Mouse (Mus musculus): ENCODE measurements at regions not wholly inside any gene's neighbourhood (a gene's known extent, or its start where the extent isn't known, plus 50 kb on each side); places are given as distances from the start of the nearest gene placed in this dataset.

DNA sequence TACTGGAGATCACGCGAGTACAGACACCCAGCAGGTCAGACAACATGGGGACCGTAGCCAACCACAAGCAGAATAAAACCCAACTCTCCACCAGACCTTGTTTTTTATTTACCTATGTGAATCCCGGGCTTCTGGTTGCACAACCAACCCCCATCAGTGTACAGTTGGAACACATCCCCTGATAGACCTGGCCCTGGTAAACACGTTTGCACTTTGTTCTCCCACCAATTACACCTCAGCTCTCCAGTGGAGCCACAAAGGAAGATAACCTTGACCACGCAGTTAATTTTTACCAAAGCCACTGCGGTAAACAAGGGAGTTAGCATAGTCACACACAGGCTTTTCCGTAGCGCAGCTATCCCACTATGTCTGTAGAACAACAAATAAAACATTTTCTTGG, 254.6 kb upstream of the Dio3 start:
- H3K4me2 ChIP-seq, result no peak overlapping the region
- H3K36me3 ChIP-seq, result no peaks in the 10 kb centered on the region
- no peaks in the 10 kb centered on the region for H3K27me3 ChIP-seq
- no peak overlapping the region for H3K4me3 ChIP-seq
- H3K4me1 ChIP-seq (replicated peaks), result peaks cover 20% of the 10 kb centered on the region
- no peak overlapping the region for H3K9ac ChIP-seq
- no peaks in the 10 kb centered on the region for H3K9me3 ChIP-seq
- no peak overlapping the region for H3K27ac ChIP-seq (replicated peaks)
- WGBS, result 87% methylated on average over 9 of the region's 9 CpGs
- no peak for ATAC-seq (ENCODE audit: low FRiP score, low read depth)

DNA sequence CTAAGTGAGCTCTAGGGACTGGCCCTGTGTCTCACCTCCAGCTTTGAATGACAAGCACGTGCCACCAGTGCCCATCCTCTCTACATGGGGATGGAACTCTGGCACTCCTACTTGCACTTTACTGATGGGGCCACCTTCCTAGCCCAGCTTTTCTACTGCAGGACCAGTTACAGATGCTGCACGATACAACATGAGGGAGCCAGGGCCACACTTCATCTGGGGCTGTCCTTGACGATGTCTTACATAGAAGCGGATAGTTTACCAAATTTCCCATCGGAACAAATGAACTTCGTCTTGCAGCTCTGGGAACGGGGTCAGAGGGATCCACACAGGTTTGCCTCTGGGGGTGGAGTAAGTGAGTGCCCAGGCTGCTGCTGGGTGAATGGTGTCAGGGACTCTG, 253.7 kb upstream of the Dio3 start:
- Histone ChIP-seq H3K27ac (replicated peaks) (no peak overlapping the region), H3K4me3 (no peak overlapping the region), H3K36me3 (no peaks in the 10 kb centered on the region), H3K9me3 (no peaks in the 10 kb centered on the region), H3K9ac (no peak overlapping the region), H3K4me1 (replicated peaks) (peaks cover 20% of the 10 kb centered on the region), H3K4me2 (no peak overlapping the region), H3K27me3 (no peaks in the 10 kb centered on the region)
- ATAC-seq (ENCODE audit: low FRiP score, low read depth), result no peak
- WGBS, result 92% methylated on average over 7 of the region's 7 CpGs

DNA sequence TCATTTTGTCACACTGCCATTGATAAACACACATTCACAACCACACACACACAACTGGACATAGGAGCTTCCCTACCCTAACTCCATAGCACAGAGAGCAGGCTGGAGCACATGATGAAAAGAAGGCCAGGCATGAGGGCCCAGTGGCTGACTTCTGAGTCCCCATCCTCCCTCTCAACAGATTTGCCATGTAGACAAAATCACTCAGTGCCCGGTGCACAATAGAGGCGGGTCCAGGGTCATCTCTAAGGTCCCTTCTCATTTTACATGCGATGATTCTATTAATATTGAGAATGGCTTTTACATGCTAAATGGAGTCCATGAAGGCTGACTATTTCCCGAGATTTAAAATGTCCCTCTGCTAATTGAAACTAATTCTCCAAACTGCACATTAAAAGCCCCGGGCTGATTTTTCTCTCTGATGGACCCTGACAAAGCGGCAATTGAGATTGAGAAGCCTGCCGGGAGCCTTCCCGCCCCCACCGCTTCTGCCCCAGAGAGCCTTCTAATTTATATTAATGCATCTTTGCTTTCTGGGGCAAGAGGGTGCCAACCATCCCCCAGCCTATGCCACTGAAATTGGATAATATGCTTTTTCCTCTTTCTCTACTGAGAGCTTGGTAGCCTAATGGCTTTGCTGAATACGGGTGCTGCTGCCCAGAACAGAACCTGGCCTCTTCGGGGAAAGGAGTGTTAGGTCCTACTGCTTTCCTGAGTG, 252.7 kb upstream of the Dio3 start:
- WGBS, result 22% methylated on average over 11 of the region's 11 CpGs
- Histone ChIP-seq H3K27me3 (no peaks in the 10 kb centered on the region), H3K9ac (no peak overlapping the region), H3K9me3 (no peaks in the 10 kb centered on the region), H3K27ac (replicated peaks) (no peak overlapping the region), H3K4me3 (no peak overlapping the region), H3K36me3 (no peaks in the 10 kb centered on the region), H3K4me1 (replicated peaks) (peaks cover 20% of the 10 kb centered on the region), H3K4me2 (no peak overlapping the region)
- peak; percentile 43; the same call in 1 of the 2 replicates for ATAC-seq (ENCODE audit: low FRiP score, low read depth)

DNA sequence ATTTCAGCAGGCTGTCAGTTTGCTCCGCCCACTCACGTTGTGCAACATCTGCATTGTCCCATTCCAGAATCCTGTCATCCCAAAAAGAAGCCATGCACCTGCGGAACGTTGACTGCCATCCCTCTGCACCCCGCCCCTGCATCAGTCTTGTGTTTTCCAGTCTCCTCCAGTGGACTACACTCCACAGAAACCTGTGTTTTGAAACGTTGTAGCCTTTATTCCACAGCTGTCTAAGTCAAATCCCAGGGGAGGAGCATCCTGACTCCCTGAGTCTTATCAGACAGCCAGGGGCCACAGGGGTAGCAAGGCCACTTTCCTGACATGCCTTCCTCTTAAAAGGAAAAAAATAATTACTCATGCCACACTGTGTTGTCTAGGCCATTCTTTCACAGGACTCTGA, 251.5 kb upstream of the Dio3 start:
- H3K4me2 ChIP-seq, result no peak overlapping the region
- no peak overlapping the region for H3K4me3 ChIP-seq
- H3K9ac ChIP-seq, result no peak overlapping the region
- H3K36me3 ChIP-seq, result no peaks in the 10 kb centered on the region
- no peaks in the 10 kb centered on the region for H3K27me3 ChIP-seq
- H3K4me1 ChIP-seq (replicated peaks), result peaks cover 20% of the 10 kb centered on the region
- no peak for ATAC-seq (ENCODE audit: low FRiP score, low read depth)
- no peaks in the 10 kb centered on the region for H3K9me3 ChIP-seq
- H3K27ac ChIP-seq (replicated peaks), result no peak overlapping the region
- 76% methylated on average over 6 of the region's 6 CpGs for WGBS

- Histone ChIP-seq H3K27me3 (no peaks in the 10 kb centered on the region), H3K27ac (replicated peaks) (no peak overlapping the region), H3K4me2 (no peak overlapping the region), H3K4me1 (replicated peaks) (peaks cover 19% of the 10 kb centered on the region), H3K36me3 (no peaks in the 10 kb centered on the region), H3K9ac (no peak overlapping the region), H3K4me3 (no peak overlapping the region), H3K9me3 (no peaks in the 10 kb centered on the region)
- 56% methylated on average over 12 of the region's 12 CpGs for WGBS
- no peak for ATAC-seq (ENCODE audit: low FRiP score, low read depth)
Observed at GRCm38 (mm10) chr12:110027976-110028375, 250.9 kb upstream of the Dio3 start.

DNA sequence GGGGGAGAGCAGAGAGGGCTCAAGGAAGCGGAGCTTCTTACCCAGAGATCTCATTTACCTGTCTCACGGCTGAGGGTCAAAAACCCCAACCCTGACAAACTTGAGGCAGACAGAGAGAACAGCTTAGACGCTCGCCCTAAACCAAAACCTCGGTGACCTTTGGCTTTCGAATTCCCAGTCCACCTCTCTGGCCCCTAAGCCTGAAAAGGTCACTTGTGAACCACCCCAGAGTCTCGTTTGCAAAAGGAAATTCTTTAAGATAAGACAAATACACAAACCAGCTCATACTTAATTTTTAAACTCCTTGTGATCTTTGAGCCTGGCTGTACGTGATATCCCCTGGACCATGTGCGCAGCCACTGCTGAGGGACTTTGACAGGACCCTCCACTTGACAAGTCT, 250.2 kb upstream of the Dio3 start:
- Histone ChIP-seq H3K4me3 (no peak overlapping the region), H3K36me3 (no peaks in the 10 kb centered on the region), H3K9me3 (no peaks in the 10 kb centered on the region), H3K4me1 (replicated peaks) (peaks cover 16% of the 10 kb centered on the region), H3K9ac (no peak overlapping the region), H3K27ac (replicated peaks) (no peak overlapping the region), H3K4me2 (no peak overlapping the region), H3K27me3 (no peaks in the 10 kb centered on the region)
- WGBS, result 84% methylated on average over 9 of the region's 9 CpGs
- no peak for ATAC-seq (ENCODE audit: low FRiP score, low read depth)

GRCm38 (mm10) chr12:110031326-110031725, 247.5 kb upstream of the Dio3 start:
- WGBS, result 56% methylated on average over 6 of the region's 6 CpGs
- Histone ChIP-seq H3K9ac (no peak overlapping the region), H3K9me3 (no peaks in the 10 kb centered on the region), H3K4me2 (no peak overlapping the region), H3K27me3 (no peaks in the 10 kb centered on the region), H3K36me3 (no peaks in the 10 kb centered on the region), H3K27ac (replicated peaks) (no peak overlapping the region), H3K4me1 (replicated peaks) (peaks cover 10% of the 10 kb centered on the region), H3K4me3 (no peak overlapping the region)
- no peak for ATAC-seq (ENCODE audit: low FRiP score, low read depth)

DNA sequence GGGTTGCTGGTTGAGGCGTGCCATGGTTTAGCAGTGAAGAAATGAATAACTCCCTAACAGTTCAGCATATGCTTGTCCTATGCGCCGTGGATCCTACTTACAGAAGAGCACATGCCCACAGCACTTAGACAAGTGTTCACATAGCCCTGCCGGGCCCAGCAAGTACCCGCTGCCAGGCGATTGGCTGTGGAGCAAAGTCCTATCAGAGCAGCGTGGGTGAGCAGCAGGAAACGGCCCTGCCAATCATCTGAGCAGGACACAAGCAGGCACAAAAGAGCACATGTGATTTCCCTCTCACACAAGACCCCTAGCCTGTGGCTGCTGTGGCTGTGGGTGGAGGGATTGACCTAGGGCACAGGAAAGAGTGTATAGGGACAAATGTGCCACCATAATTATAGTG, 243.7 kb upstream of the Dio3 start:
- Histone ChIP-seq H3K4me3 (no peak overlapping the region), H3K4me2 (no peak overlapping the region), H3K27me3 (no peaks in the 10 kb centered on the region), H3K36me3 (no peaks in the 10 kb centered on the region), H3K4me1 (replicated peaks) (no peaks in the 10 kb centered on the region), H3K9ac (no peak overlapping the region), H3K9me3 (no peaks in the 10 kb centered on the region), H3K27ac (replicated peaks) (no peak overlapping the region)
- no peak for ATAC-seq (ENCODE audit: low FRiP score, low read depth)
- WGBS, result 77% methylated on average over 8 of the region's 8 CpGs

DNA sequence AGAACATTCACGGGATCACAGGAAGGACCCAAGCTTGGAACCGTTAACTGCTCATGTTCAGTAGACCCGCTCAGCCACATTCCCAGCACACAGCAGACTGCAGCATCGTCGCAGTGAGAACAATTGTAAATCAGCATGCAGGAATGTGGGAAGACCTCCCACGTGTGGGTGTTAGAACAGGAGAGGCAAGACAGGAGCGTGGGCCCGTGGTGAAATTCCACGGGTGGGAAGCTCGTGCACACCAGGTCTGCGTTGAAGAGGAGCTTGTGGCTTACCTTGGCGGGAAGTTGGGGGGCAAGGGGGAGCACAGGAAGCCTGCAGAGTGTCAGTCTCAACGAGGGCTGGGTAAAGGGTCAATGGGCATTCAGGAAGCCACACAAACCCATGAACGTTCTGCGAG, 238.2 kb upstream of the Dio3 start:
- Histone ChIP-seq H3K4me3 (no peak overlapping the region), H3K27ac (replicated peaks) (no peak overlapping the region), H3K9ac (no peak overlapping the region), H3K4me2 (no peak overlapping the region), H3K9me3 (no peaks in the 10 kb centered on the region), H3K4me1 (replicated peaks) (no peaks in the 10 kb centered on the region), H3K27me3 (no peaks in the 10 kb centered on the region), H3K36me3 (no peaks in the 10 kb centered on the region)
- ATAC-seq (ENCODE audit: low FRiP score, low read depth), result no peak
- WGBS, result 59% methylated on average over 15 of the region's 15 CpGs

- Histone ChIP-seq H3K9ac (no peak overlapping the region), H3K27me3 (no peaks in the 10 kb centered on the region), H3K27ac (replicated peaks) (no peak overlapping the region), H3K9me3 (no peaks in the 10 kb centered on the region), H3K36me3 (no peaks in the 10 kb centered on the region), H3K4me2 (no peak overlapping the region), H3K4me3 (no peak overlapping the region), H3K4me1 (replicated peaks) (0 out of 2 replicates have a peak, but pooled peaks cover 6% of the 10 kb centered on the region)
- no peak for ATAC-seq (ENCODE audit: low FRiP score, low read depth)
- WGBS, result 75% methylated on average over 3 of the region's 3 CpGs
Observed at GRCm38 (mm10) chr12:110041782-110042181, 237.1 kb upstream of the Dio3 start.

DNA sequence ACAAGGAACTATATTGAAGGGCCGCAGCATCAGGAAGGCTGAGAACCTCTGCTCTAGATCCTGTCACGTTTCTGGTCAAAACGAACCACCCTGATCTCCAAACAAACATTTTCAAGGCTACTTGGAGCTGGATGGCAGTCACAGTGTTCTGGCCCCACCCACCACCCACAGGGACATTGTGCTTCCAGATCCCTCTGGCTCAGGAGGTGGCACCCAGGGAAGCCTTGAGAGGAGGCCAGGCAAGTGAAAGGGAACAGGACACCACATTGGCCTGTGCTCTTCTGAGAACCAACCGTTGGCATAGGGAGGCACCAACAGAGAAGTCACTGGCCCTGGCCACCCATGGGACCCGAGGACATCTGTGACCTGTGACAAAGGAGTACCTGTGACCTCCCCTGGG, 234.6 kb upstream of the Dio3 start:
- Histone ChIP-seq H3K36me3 (no peaks in the 10 kb centered on the region), H3K27ac (replicated peaks) (no peak overlapping the region), H3K4me2 (no peak overlapping the region), H3K4me3 (no peak overlapping the region), H3K27me3 (no peaks in the 10 kb centered on the region), H3K9ac (no peak overlapping the region), H3K4me1 (replicated peaks) (0 out of 2 replicates have a peak, but pooled peaks cover 9% of the 10 kb centered on the region), H3K9me3 (no peaks in the 10 kb centered on the region)
- 84% methylated on average over 5 of the region's 5 CpGs for WGBS
- no peak for ATAC-seq (ENCODE audit: low FRiP score, low read depth)

- Histone ChIP-seq H3K9ac (no peak overlapping the region), H3K4me1 (replicated peaks) (0 out of 2 replicates have a peak, but pooled peaks cover 9% of the 10 kb centered on the region), H3K27me3 (no peaks in the 10 kb centered on the region), H3K4me2 (no peak overlapping the region), H3K27ac (replicated peaks) (no peak overlapping the region), H3K4me3 (no peak overlapping the region), H3K9me3 (no peaks in the 10 kb centered on the region), H3K36me3 (no peaks in the 10 kb centered on the region)
- ATAC-seq (ENCODE audit: low FRiP score, low read depth), result no peak
- WGBS, result 84% methylated on average over 5 of the region's 5 CpGs
Observed at GRCm38 (mm10) chr12:110044721-110045120, 234.1 kb upstream of the Dio3 start.

DNA sequence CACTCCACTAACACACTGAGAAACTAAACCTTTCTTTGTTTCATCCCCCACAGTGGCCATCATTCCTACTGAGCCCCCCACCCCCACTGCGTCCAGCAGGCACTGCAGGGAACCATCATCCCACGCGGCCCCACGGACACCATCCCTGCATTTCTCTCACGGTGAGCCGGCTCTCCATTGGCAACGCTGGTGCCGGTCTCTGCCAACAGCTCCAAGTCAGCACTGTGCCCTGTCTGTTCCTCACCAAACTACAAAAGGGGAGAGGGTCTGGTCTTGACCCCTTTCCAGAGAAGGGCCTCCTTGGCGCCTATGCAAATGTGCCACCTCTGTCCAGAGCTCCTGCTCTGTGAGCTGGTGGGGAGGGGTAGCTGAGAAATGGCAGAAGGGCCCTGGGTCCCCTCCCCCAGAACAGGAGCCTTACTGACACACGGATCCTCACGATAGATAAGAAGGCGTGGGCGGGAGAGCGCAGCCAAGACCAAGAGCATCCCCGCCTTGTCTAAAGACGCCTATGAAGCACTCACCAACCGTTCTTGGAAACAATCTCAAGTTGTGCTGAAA, 233.0 kb upstream of the Dio3 start:
- WGBS, result 54% methylated on average over 17 of the region's 17 CpGs
- H3K4me2 ChIP-seq, result no peak overlapping the region
- peak; percentile 68 for ATAC-seq (ENCODE audit: low FRiP score, low read depth)

More for the DNA sequence above, 233.0 kb upstream of the Dio3 start:
- H3K4me3 ChIP-seq, result no peak overlapping the region
- no peak overlapping the region for H3K27ac ChIP-seq (replicated peaks)
- no peaks in the 10 kb centered on the region for H3K9me3 ChIP-seq
- 0 out of 2 replicates have a peak, but pooled peaks cover 9% of the 10 kb centered on the region for H3K4me1 ChIP-seq (replicated peaks)
- no peaks in the 10 kb centered on the region for H3K36me3 ChIP-seq
- no peak overlapping the region for H3K9ac ChIP-seq
- no peaks in the 10 kb centered on the region for H3K27me3 ChIP-seq

Measured in hindbrain, embryonic 15.5 days (tissue).